Mouse (Mus musculus): ENCODE data around the gene Il18r1. TPM values are rescaled to one million over a fixed set of nuclear protein-coding genes. Genes with fewer than 3 reads are reported as not detected.

Il18r1 gene
- polyA plus RNA-seq, 1 experiment from 2014 or later: 0.14 TPM

- no peak for ATAC-seq (ENCODE audit: low read depth)
- no peaks in the 10 kb centered on the region for H3K9me3 ChIP-seq (replicated peaks; ENCODE audit: control insufficient read depth, low read length)
- 70% methylated on average over 11 of the region's 11 CpGs for WGBS (ENCODE audit: insufficient replicate concordance)
These were observed 81.8 kb downstream of the Il18r1 start for GRCm38 (mm10) chr1:40547064-40547572.

GRCm38 (mm10) chr1:40547762-40548161 lies 82.4 kb downstream of the Il18r1 start:
- Histone ChIP-seq H3K9ac (ENCODE audit: low read depth, low read length) (no peak overlapping the region), H3K9me3 (replicated peaks; ENCODE audit: control insufficient read depth, low read length) (no peaks in the 10 kb centered on the region), H3K4me2 (ENCODE audit: low read depth, low read length) (no peak overlapping the region), H3K27ac (ENCODE audit: low read length) (no peak overlapping the region), H3K27me3 (ENCODE audit: control insufficient read depth, insufficient read depth, low read depth, low read length) (no peaks in the 10 kb centered on the region), H3K4me1 (ENCODE audit: control insufficient read depth, low read depth, low read length) (no peaks in the 10 kb centered on the region), H3K36me3 (ENCODE audit: control insufficient read depth, insufficient read depth) (no peaks in the 10 kb centered on the region), H3K4me3 (ENCODE audit: low read depth, low read length) (no peak overlapping the region)
- ATAC-seq (ENCODE audit: low read depth): no peak
- WGBS (ENCODE audit: insufficient replicate concordance): 51% methylated on average over 10 of the region's 10 CpGs

More at GRCm38 (mm10) chr1:40547064-40547572, 81.8 kb downstream of the Il18r1 start:
- Histone ChIP-seq H3K9ac (ENCODE audit: low read depth, low read length) (no peak overlapping the region), H3K4me2 (ENCODE audit: low read depth, low read length) (no peak overlapping the region), H3K27me3 (ENCODE audit: control insufficient read depth, insufficient read depth, low read depth, low read length) (no peaks in the 10 kb centered on the region), H3K4me1 (ENCODE audit: control insufficient read depth, low read depth, low read length) (no peaks in the 10 kb centered on the region), H3K27ac (ENCODE audit: low read length) (no peak overlapping the region), H3K36me3 (ENCODE audit: control insufficient read depth, insufficient read depth) (no peaks in the 10 kb centered on the region), H3K4me3 (ENCODE audit: low read depth, low read length) (no peak overlapping the region)

Other genes with a start within 250 kb of the Il18r1 start
- 7.2 and 8.4 TPM in 2 replicates for gene Il1r1, start 240.5 kb upstream of the Il18r1 start, polyA plus RNA-seq (2015; fragmentation: Nextera tagmentation; extraction: Ambion mirVana)
- gene Il1rl2, start 140.9 kb upstream of the Il18r1 start, polyA plus RNA-seq (2015; fragmentation: Nextera tagmentation; extraction: Ambion mirVana): 1.2 and 1.5 TPM in 2 replicates
- gene Il1rl1, start 36.0 kb upstream of the Il18r1 start, polyA plus RNA-seq (2015; fragmentation: Nextera tagmentation; extraction: Ambion mirVana): 5.3 and 5.7 TPM in 2 replicates
- gene Il18rap, start 49.8 kb downstream of the Il18r1 start, polyA plus RNA-seq (2015; fragmentation: Nextera tagmentation; extraction: Ambion mirVana): 1.4 and 1.8 TPM in 2 replicates
- gene Slc9a4, start 114.5 kb downstream of the Il18r1 start, polyA plus RNA-seq (2015; fragmentation: Nextera tagmentation; extraction: Ambion mirVana): not detected in 2 replicates
- gene Slc9a2, start 215.0 kb downstream of the Il18r1 start, polyA plus RNA-seq (2015; fragmentation: Nextera tagmentation; extraction: Ambion mirVana): 0.01 and 0.11 TPM in 2 replicates

Measured in liver, embryonic 16.5 days (tissue).